Mouse (Mus musculus) kidney, adult 10 weeks (tissue): ENCODE results near the gene Gpalpp1. TPM values are rescaled to one million over a fixed set of nuclear protein-coding genes. Genes with fewer than 3 reads are reported as not detected.

Source experiments
- polyA plus RNA-seq: library from polyadenylated mRNA; stranded (reverse); fragments of 350-450 nt; fragmentation: Illumina TruSeq; extraction: RNeasy Lipid Tissue Mini Kit (QIAGEN cat#74804); gene quantifications from one replicate; pipeline ENCODE4 v1.2.3, GENCODE M21; 2014; ENCODE audit warnings: low read depth, low replicate concordance

Gene Gpalpp1
- 42.7 TPM for polyA plus RNA-seq

GRCm38 (mm10) chr14:76110396-76111221, at the start of gene Gpalpp1, which contains the start of gene Nufip1:
Gpalpp1 (minus strand) TSS chr14:76110760.
Nufip1 (plus strand) TSS chr14:76110891.

Other genes starting within 250 kb of the Gpalpp1 start
- gene Kctd4, start 155.8 kb downstream of the Gpalpp1 start, polyA plus RNA-seq = 0.12 TPM
- gene Gtf2f2, start 99.9 kb downstream of the Gpalpp1 start, polyA plus RNA-seq = 26.4 TPM
- gene Nufip1, start 131 bp upstream of the Gpalpp1 start, polyA plus RNA-seq = 13.3 TPM